Mouse (Mus musculus) lung, postnatal 0 days (tissue): ENCODE results near the gene Eid2. TPM values are rescaled to one million over a fixed set of nuclear protein-coding genes. Genes with fewer than 3 reads are reported as not detected.
A peak's percentile ranks its signal among the peaks of the same experiment; 100 is the strongest.

Source experiments
- ATAC-seq: fragments of 200-750 bp; cut with Nextera tagmentation; 2 replicates; pipeline ENCODE4 v1.8.0; 2017; ENCODE audit warnings: moderate library complexity
- DNase-seq: peaks from one replicate; pipeline ENCODE4 v3.0.0-alpha.2; 2016; ENCODE audit warnings: low spot score
- H3K27ac ChIP-seq: fragments of 300-500 bp; sonication (generic); 2 replicates; pipeline ENCODE4 v1.5.1; 2014; ENCODE audit warnings: antibody characterized with exemption, mild to moderate bottlenecking, low read length, mixed read lengths
- H3K27me3 ChIP-seq: fragments of 300-500 bp; sonication (generic); replicated peaks from 2 replicates; pipeline ENCODE4 v1.6.1; 2014; ENCODE audit warnings: low read length, mixed read lengths; ENCODE audit not compliant: insufficient read depth
- H3K36me3 ChIP-seq: fragments of 300-500 bp; sonication (generic); 2 replicates; pipeline ENCODE4 v1.6.1; 2014; ENCODE audit warnings: low read length, mixed read lengths; ENCODE audit not compliant: insufficient read depth
- H3K4me1 ChIP-seq: fragments of 300-500 bp; sonication (generic); 2 replicates; pipeline ENCODE4 v1.6.1; 2014; ENCODE audit warnings: antibody characterized with exemption, low read depth, low read length, mixed read lengths; ENCODE audit not compliant: insufficient read depth
- H3K4me2 ChIP-seq: fragments of 300-500 bp; sonication (generic); replicated peaks from 2 replicates; pipeline ENCODE4 v1.6.1; 2014; ENCODE audit warnings: low read depth, mild to moderate bottlenecking, low read length, moderate library complexity, mixed read lengths
- H3K4me3 ChIP-seq: fragments of 300-500 bp; sonication (generic); 2 replicates; pipeline ENCODE4 v1.5.1; 2014; ENCODE audit warnings: low read depth, low read length
- H3K9ac ChIP-seq: fragments of 300-500 bp; sonication (generic); replicated peaks from 2 replicates; pipeline ENCODE4 v1.6.1; 2014; ENCODE audit warnings: low read depth, mild to moderate bottlenecking
- H3K9me3 ChIP-seq: fragments of 300-500 bp; sonication (generic); 2 replicates; pipeline ENCODE4 v1.6.1; 2016; ENCODE audit warnings: low read length, mixed read lengths
- CTCF ChIP-seq: IDR thresholded peaks from 2 replicates; pipeline ENCODE4 v1.5.1; 2016; ENCODE audit warnings: antibody characterized with exemption, mild to moderate bottlenecking
- EP300 ChIP-seq: IDR thresholded peaks from 2 replicates; pipeline ENCODE4 v1.6.1; 2016; ENCODE audit warnings: antibody characterized with exemption, mild to moderate bottlenecking, control low read depth
- WGBS: fragments of 180-500 bp; shearing (Covaris S2); extraction: QIAGEN DNeasy Blood & Tissue Kit; methylation state at CpG from one replicate; pipeline ENCODE4 v1.1.7; 2014; 5-methylcytosine and 5-hydroxymethylcytosine counted together
- polyA plus RNA-seq: library from polyadenylated mRNA; unstranded; fragments of >200 nt; fragmentation: Nextera tagmentation; extraction: Ambion mirVana; gene quantifications from 2 replicates; pipeline ENCODE4 v1.2.1, GENCODE M21; 2015

Gene Eid2
- polyA plus RNA-seq, 1 experiment from 2014 or later = 3.0 TPM

GRCm38 (mm10) chr7:28251976-28252375, 15.7 kb upstream of the Eid2 start:
- no peak for DNase-seq
- H3K36me3 ChIP-seq = no peaks in the 10 kb centered on the region
- no peaks in the 10 kb centered on the region for H3K9me3 ChIP-seq
- no peaks in the 10 kb centered on the region for H3K27me3 ChIP-seq
- H3K9ac ChIP-seq = no peak overlapping the region
- no peak overlapping the region for H3K4me2 ChIP-seq
- 80% methylated on average over 17 of the region's 17 CpGs for WGBS
- H3K27ac ChIP-seq = no peak overlapping the region
- no peak overlapping the region for H3K4me3 ChIP-seq
- no peak for ATAC-seq
- H3K4me1 ChIP-seq = no peaks in the 10 kb centered on the region
- TF ChIP-seq CTCF (no peak), EP300 (no peak)

DNA sequence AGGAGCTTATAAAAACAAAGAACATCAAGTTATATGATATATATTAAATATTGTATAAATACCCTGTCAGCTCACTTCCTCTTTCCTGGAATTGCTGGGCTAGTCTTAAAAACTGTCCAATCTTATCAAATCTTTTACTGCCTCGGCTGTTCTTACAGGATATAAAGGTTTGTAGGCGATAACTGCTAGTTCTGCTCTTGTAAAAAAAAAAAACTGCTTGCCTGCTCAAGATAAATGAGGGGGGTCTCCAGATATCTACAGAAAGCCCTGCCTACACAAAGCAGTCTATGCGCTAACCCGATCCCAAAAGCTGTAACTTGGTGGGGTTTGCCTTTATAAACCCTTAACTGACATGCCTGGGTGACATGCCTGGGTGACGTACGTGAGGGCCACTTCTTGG, 13.1 kb upstream of the Eid2 start:
- H3K4me2 ChIP-seq = no peak overlapping the region
- no peak for DNase-seq
- no peak overlapping the region for H3K4me3 ChIP-seq
- no peaks in the 10 kb centered on the region for H3K9me3 ChIP-seq
- no peak for ATAC-seq
- H3K36me3 ChIP-seq = no peaks in the 10 kb centered on the region
- no peak overlapping the region for H3K27ac ChIP-seq
- 71% methylated on average over 6 of the region's 6 CpGs for WGBS
- H3K27me3 ChIP-seq = no peaks in the 10 kb centered on the region
- no peaks in the 10 kb centered on the region for H3K4me1 ChIP-seq
- no peak overlapping the region for H3K9ac ChIP-seq
- TF ChIP-seq EP300 = no peak
- TF ChIP-seq CTCF = no peak

GRCm38 (mm10) chr7:28255476-28255875, 12.2 kb upstream of the Eid2 start:
- H3K9me3 ChIP-seq = no peaks in the 10 kb centered on the region
- no peaks in the 10 kb centered on the region for H3K27me3 ChIP-seq
- H3K9ac ChIP-seq = no peak overlapping the region
- no peaks in the 10 kb centered on the region for H3K4me1 ChIP-seq
- H3K36me3 ChIP-seq = no peaks in the 10 kb centered on the region
- 82% methylated on average over 6 of the region's 6 CpGs for WGBS
- no peak overlapping the region for H3K4me3 ChIP-seq
- DNase-seq = no peak
- TF ChIP-seq EP300 (no peak), CTCF (peak; percentile 40)
- ATAC-seq = no peak
- H3K4me2 ChIP-seq = no peak overlapping the region
- H3K27ac ChIP-seq = no peak overlapping the region

DNA sequence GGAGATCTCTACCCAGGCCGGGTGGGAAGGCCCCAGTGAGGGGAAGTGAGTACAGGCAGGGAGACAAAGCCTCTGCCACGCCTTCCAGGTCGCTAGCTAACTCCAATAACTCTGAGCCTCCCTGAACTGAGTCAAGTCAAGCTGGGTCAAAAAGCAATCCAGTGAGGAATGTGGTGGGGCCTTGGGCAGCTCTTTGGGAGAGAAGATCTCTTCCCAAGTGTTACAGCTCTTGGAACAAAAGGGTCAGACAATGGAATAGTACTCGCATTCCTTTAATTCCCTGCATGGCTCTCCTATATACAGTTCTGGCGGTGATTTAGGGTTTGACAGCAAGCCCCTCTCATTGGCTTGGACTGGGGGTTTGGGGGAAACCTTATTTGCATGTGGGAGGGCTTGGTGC, 4.8 kb upstream of the Eid2 start:
- ATAC-seq (no peak), DNase-seq (no peak)
- H3K4me2 ChIP-seq = no peak overlapping the region
- no peak overlapping the region for H3K9ac ChIP-seq
- TF ChIP-seq CTCF (no peak), EP300 (no peak)
- no peaks in the 10 kb centered on the region for H3K4me1 ChIP-seq
- no peaks in the 10 kb centered on the region for H3K36me3 ChIP-seq
- no peaks in the 10 kb centered on the region for H3K9me3 ChIP-seq
- H3K4me3 ChIP-seq = no peak overlapping the region
- no peaks in the 10 kb centered on the region for H3K27me3 ChIP-seq
- WGBS = 48% methylated on average over 5 of the region's 5 CpGs
- no peak overlapping the region for H3K27ac ChIP-seq

- WGBS = 6% methylated on average over 13 of the region's 15 CpGs
- Histone ChIP-seq H3K27ac (no peak overlapping the region), H3K36me3 (no peaks in the 10 kb centered on the region), H3K4me3 (no peak overlapping the region), H3K27me3 (no peaks in the 10 kb centered on the region), H3K4me1 (no peaks in the 10 kb centered on the region), H3K9me3 (no peaks in the 10 kb centered on the region), H3K9ac (no peak overlapping the region), H3K4me2 (no peak overlapping the region)
- TF ChIP-seq CTCF (peak; percentile 39), EP300 (no peak)
- DNase-seq (peak; percentile 81), ATAC-seq (peak; percentile 61)
Observed at GRCm38 (mm10) chr7:28263786-28264185, 3.9 kb upstream of the Eid2 start.

DNA sequence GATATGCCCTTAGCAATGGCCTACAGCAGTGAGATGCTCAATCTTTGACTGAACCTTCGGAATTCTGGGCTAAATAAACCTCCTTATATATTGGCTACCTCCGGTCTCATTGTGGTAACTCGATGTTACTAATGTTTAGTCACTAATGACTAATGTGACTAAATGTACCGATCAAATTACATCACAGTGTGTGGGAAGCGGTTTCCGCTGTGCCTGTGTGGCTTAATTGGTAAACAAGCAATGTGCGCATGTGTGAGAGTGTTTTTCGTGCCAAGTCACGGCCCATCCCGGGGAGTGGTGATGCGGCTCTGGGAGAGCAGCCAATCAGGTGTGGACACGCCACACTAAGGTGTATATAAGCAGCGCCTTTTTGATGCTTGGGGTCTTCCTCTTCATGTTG, 2.3 kb upstream of the Eid2 start:
- Histone ChIP-seq H3K27ac (no peak overlapping the region), H3K9me3 (no peaks in the 10 kb centered on the region), H3K9ac (no peak overlapping the region), H3K27me3 (no peaks in the 10 kb centered on the region), H3K4me1 (no peaks in the 10 kb centered on the region), H3K4me2 (no peak overlapping the region), H3K4me3 (no peak overlapping the region), H3K36me3 (no peaks in the 10 kb centered on the region)
- ATAC-seq (no peak), DNase-seq (no peak)
- TF ChIP-seq EP300 (no peak), CTCF (no peak)
- WGBS = 88% methylated on average over 13 of the region's 13 CpGs

DNA sequence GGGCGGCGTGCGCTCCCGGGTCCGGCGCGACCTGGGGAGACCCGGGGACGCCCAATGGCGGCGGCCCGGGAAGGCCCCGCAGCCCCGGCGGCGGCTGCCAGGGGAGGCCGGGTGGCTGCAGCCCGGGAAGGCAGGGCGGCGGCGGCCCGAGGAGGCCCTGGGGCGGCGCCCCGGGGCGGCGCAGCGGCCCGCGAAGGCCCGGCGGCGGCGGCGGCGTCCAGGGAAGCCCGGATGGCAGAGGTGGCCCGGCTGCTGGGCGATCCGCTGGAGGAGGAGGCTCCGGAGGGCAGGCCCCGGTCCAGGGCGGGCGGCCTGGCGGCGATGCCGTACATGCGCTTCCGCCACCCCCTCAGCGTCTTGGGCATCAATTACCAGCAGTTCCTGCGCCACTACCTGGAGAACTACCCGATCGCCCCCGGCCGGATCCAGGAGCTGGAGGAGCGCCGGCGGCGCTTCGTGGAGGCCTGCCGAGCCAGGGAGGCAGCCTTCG, 406 bp downstream of the Eid2 start:
- H3K4me3 ChIP-seq = peak overlapping the region; percentile 75
- WGBS = 2% methylated on average over 36 of the region's 62 CpGs
- no peaks in the 10 kb centered on the region for H3K9me3 ChIP-seq
- no peaks in the 10 kb centered on the region for H3K36me3 ChIP-seq
- ATAC-seq = peak; percentile 78
- H3K27me3 ChIP-seq = no peaks in the 10 kb centered on the region
- peak overlapping the region; percentile 70 for H3K9ac ChIP-seq
- TF ChIP-seq EP300 (no peak), CTCF (no peak)
- peak; percentile 51 for DNase-seq
- H3K27ac ChIP-seq = peak overlapping the region; percentile 85
- H3K4me1 ChIP-seq = no peaks in the 10 kb centered on the region
- H3K4me2 ChIP-seq = peak overlapping the region; percentile 83
